Mouse (Mus musculus) megakaryocyte, embryonic 14.5 days (primary cell): ENCODE measurements at regions not wholly inside any gene's neighbourhood (a gene's known extent, or its start where the extent isn't known, plus 50 kb on each side); places are given as distances from the start of the nearest gene placed in this dataset.

Source experiments
- H3K27me3 ChIP-seq: replicated peaks from 2 replicates; pipeline ENCODE3; 2012; ENCODE audit warnings: inconsistent platforms
- H3K36me3 ChIP-seq: replicated peaks from 2 replicates; pipeline ENCODE3; 2012; ENCODE audit warnings: low read length, inconsistent platforms, mixed read lengths
- H3K4me1 ChIP-seq: 2 replicates; pipeline ENCODE4 v1.6.1; 2012; ENCODE audit warnings: inconsistent platforms
- H3K4me3 ChIP-seq: replicated peaks from 2 replicates; pipeline ENCODE3; 2012; ENCODE audit warnings: moderate library complexity, mild to moderate bottlenecking, inconsistent platforms
- H3K9me3 ChIP-seq: 2 replicates; pipeline ENCODE4 v1.6.1; 2012; ENCODE audit warnings: inconsistent platforms
- FLI1 ChIP-seq: IDR thresholded peaks from 2 replicates; pipeline ENCODE4 v1.6.1; 2012; ENCODE audit warnings: low read length, inconsistent platforms, mixed read lengths
- GATA1 ChIP-seq: IDR thresholded peaks from 3 replicates; pipeline ENCODE4 v1.6.1; 2012; ENCODE audit warnings: mixed read lengths, low read length, inconsistent platforms, borderline replicate concordance

DNA sequence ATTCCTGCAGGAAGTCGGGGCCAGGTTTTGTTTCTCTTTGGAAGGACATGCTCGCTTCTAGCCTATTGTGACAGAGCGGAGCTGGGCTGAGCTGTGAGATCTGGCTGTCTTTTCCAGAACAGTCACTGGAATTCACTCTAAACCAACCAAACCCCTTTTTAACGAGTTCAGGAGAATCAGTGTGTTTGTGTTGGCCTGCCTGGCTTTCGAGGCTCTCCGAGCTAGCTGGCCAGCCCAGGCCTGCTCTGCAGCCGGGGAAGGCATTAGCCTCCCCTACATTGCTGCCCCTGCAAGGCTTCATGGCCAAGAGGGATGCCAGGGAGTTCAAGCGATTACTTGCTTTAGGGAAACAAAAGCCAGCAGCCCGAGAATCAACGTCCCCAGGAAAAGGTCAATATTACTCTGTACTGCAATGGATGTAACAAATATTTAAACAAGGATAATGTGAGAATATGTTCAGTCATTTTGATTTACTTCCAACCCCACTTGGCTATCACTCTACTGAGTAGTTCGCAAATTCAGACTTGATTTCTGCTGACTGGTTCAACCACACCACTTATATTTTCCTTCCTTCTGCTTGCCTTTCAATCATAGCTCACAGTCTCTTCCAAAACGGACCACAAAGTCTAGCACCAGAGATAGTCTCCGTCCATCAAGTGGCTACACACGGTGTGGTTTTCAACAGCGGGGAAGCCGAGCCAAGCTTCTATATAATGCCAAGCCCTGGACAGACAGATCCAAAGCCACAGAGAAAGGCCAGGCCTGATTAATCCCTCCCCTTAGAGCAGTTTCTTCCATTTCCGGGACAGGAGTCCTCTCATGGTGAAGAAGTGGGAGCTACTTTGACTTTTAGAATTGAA is 424.6 kb downstream of the Wdr11 start:
- peaks cover 46% of the 10 kb centered on the region for H3K9me3 ChIP-seq
- no peaks in the 10 kb centered on the region for H3K4me1 ChIP-seq
- no peak for TF ChIP-seq GATA1
- TF ChIP-seq FLI1 = no peak
- H3K36me3 ChIP-seq = no peaks in the 10 kb centered on the region
- no peaks in the 10 kb centered on the region for H3K27me3 ChIP-seq
- H3K4me3 ChIP-seq = no peak overlapping the region

DNA sequence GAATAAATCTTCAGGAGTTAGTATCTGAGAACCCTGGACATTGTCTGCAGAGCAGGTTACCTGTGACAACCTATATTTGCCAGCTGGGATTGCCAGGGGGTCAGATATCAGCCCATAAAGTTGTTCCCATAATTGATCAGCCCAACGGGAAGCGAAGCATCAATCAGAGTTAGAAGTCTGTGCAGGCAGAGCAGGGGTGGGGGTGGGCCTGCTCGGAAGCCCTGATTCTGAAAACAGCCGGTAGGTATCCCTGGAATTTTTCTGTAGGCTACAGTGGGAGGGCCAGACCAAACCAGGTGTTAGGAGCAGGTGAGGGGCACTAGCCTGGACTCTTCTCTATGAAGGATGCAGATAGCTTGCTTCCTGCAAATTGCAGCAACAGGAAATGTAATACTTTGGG is 427.2 kb downstream of the Wdr11 start:
- Histone ChIP-seq H3K27me3 (no peaks in the 10 kb centered on the region), H3K4me1 (no peaks in the 10 kb centered on the region)

DNA sequence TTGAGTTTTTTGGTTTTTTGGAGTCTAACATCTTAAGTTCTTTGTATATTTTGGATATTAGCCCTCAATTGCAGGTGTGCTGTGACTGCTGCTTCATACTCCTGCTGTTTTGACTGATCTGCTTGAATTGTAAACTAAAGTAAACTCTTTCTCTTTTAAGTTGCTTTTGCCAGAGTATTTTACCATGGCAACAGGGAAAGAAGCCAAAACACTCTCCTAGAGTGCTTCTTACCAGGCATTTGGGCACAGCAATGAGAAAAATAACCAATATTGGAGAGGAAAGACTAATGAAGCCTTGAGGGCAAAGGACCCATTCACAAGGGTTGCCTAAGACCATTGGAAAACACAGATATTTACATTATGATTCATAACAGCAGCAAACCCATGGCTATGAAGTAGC is 437.3 kb downstream of the Wdr11 start:
- Histone ChIP-seq H3K27me3 (no peaks in the 10 kb centered on the region), H3K4me3 (no peak overlapping the region), H3K4me1 (no peaks in the 10 kb centered on the region), H3K9me3 (peaks cover 24% of the 10 kb centered on the region), H3K36me3 (no peaks in the 10 kb centered on the region)
- TF ChIP-seq GATA1 (no peak), FLI1 (no peak)

More for the DNA sequence above, 427.2 kb downstream of the Wdr11 start:
- H3K4me3 ChIP-seq = no peak overlapping the region
- TF ChIP-seq FLI1 = no peak
- no peak for TF ChIP-seq GATA1
- peaks cover 30% of the 10 kb centered on the region for H3K9me3 ChIP-seq
- H3K36me3 ChIP-seq = no peaks in the 10 kb centered on the region

DNA sequence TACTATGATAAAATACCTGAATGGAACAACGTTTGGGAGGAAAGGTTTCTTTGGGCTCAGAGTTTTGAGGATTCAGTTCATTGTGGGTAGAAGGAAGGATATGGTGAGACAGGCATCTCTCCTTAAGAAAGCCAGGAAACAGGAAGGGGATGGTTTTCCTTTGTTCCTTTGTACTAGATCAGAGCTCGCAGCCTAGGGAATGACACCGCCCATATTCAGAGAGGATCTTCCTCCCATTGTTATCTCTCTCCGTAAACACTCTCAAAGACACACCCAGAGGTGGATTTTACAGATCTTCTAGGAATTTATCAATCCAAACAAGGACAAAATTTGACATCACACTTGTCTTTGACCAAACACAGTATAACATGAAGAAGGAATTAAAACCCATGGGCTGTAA is 439.0 kb downstream of the Wdr11 start:
- no peaks in the 10 kb centered on the region for H3K27me3 ChIP-seq
- H3K4me3 ChIP-seq = no peak overlapping the region
- H3K4me1 ChIP-seq = no peaks in the 10 kb centered on the region
- H3K36me3 ChIP-seq = no peaks in the 10 kb centered on the region
- H3K9me3 ChIP-seq = peaks cover 24% of the 10 kb centered on the region
- TF ChIP-seq GATA1 (no peak), FLI1 (no peak)

DNA sequence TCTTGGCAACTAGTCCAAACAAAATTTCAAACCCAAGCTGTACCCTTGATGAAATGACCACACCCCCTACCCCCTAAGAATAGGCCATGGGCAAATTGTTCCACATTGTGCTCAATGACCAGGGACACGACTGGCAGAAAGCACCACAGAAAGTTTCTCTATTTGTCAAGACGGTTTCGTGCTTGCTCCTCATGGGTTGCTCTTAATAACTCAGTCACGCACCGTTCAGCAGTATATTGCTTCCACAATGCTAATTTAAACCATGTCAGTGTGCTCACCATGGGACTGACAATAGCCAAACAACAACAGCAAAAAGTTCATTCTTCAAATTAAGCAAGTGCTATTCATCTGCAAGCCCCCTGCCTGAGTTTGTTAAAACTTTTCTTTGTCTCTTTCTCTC is 444.6 kb downstream of the Wdr11 start:
- H3K9me3 ChIP-seq = peaks cover 36% of the 10 kb centered on the region
- TF ChIP-seq FLI1 = no peak
- no peak for TF ChIP-seq GATA1

DNA sequence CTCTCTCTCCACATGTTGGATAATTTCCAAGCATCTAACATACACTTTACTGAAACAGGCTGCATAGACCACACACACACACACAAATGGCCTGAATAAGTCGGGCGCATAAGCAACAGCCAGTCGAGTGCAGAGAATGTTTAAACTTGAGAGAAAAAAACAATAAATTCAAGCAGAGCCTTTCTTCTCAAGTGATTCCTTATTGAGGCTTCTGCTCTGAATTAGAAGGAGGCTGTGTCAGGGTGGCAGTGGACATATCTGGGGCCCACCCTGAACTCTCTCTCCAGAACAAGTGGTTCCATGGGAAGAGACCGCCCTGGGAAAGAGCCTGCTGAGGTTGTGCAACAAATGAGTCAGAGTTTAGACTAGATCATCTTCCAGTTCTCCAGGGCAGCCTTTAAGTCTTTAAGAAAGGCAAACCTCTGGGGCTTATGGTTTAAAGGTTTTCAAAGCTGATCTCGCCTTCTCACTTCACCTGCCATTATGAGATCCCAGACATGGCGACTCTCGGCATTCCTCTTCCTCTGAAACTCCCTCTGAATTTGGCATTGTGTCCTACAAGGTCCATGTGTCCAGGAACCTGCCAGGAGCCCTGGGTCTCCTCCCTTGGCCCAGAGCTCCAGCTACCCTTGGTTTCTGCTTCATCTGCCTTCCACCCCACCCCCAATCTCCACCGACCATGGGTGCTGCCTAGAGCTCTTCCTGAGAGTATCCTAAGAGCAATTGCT is 445.3 kb downstream of the Wdr11 start:
- Histone ChIP-seq H3K9me3 (peaks cover 44% of the 10 kb centered on the region), H3K4me1 (no peaks in the 10 kb centered on the region), H3K4me3 (no peak overlapping the region), H3K36me3 (no peaks in the 10 kb centered on the region), H3K27me3 (no peaks in the 10 kb centered on the region)
- no peak for TF ChIP-seq GATA1
- TF ChIP-seq FLI1 = no peak

More for the DNA sequence above, 444.6 kb downstream of the Wdr11 start:
- H3K27me3 ChIP-seq = no peaks in the 10 kb centered on the region
- H3K4me3 ChIP-seq = no peak overlapping the region
- H3K36me3 ChIP-seq = no peaks in the 10 kb centered on the region
- H3K4me1 ChIP-seq = no peaks in the 10 kb centered on the region

DNA sequence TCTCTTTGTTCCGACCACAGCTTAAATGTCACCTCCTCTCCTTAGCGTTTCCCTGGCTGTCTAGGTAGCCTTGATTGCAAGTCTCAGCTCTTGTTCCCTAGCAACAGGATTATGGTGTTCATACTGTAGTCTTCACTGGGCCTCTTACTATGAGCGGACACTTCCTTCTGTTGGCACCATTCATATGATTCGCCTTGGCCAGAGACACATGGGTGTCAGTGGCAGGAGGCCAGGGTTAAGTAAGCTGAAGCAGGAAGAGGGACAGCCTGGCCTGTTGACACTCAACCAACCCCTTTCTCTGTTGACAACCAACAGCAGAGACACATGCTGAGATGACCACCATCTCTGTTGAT is 445.9 kb downstream of the Wdr11 start:
- H3K9me3 ChIP-seq = peaks cover 47% of the 10 kb centered on the region
- H3K4me3 ChIP-seq = no peak overlapping the region
- H3K36me3 ChIP-seq = no peaks in the 10 kb centered on the region
- no peak for TF ChIP-seq FLI1
- TF ChIP-seq GATA1 = no peak
- no peaks in the 10 kb centered on the region for H3K4me1 ChIP-seq
- H3K27me3 ChIP-seq = no peaks in the 10 kb centered on the region

DNA sequence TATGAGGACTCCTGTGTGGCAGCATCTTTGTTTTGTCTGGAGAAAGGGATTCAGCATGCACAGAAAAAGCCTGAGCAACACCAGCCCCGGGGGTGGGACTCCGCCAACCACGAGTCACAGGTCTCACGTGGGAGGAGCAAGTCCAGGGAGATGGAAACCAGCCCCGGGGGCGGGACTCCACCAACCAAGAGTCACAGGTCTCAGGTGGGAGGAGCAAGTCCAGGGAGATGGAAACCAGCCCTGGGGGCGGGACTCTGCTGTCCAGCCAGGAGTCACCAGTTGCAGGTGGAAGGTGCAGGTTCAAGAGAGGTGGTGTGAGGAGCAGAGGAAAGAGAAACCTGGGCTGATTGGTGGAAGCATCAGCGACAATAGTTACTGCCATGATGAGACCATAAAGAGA is 448.9 kb downstream of the Wdr11 start:
- Histone ChIP-seq H3K4me1 (no peaks in the 10 kb centered on the region), H3K9me3 (peaks cover 50% of the 10 kb centered on the region), H3K36me3 (no peaks in the 10 kb centered on the region), H3K4me3 (no peak overlapping the region), H3K27me3 (no peaks in the 10 kb centered on the region)
- TF ChIP-seq GATA1 = no peak

DNA sequence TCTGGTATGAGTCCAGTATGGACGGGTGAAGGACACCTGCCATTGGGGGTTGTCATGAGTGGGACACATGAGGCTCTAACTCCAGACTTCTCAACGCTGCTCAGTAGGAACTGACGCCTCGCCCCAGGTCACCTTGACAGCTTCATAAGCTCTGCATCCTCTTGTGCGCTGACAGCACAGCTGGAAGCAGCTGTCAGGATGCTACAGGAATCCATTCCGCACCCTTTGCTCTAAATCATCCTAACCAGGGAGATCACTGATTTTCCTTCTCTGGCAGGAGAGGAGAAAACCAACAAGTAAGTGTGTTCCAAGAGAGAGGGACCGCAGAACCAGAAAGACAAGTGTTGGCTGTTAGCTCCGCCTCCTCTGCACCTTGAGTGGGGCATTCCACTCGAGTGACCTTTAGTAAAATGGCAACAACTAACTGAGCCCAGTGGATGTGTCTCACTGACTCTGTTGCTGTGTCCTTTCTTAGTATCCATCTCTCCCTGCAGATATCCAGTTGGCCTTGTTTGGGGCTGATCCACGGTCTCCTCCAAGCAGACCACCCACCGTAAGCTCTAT is 449.8 kb downstream of the Wdr11 start:
- TF ChIP-seq FLI1 = no peak
- TF ChIP-seq GATA1 = no peak
- H3K4me3 ChIP-seq = no peak overlapping the region
- H3K27me3 ChIP-seq = no peaks in the 10 kb centered on the region
- H3K9me3 ChIP-seq = peaks cover 56% of the 10 kb centered on the region
- no peaks in the 10 kb centered on the region for H3K36me3 ChIP-seq
- no peaks in the 10 kb centered on the region for H3K4me1 ChIP-seq

DNA sequence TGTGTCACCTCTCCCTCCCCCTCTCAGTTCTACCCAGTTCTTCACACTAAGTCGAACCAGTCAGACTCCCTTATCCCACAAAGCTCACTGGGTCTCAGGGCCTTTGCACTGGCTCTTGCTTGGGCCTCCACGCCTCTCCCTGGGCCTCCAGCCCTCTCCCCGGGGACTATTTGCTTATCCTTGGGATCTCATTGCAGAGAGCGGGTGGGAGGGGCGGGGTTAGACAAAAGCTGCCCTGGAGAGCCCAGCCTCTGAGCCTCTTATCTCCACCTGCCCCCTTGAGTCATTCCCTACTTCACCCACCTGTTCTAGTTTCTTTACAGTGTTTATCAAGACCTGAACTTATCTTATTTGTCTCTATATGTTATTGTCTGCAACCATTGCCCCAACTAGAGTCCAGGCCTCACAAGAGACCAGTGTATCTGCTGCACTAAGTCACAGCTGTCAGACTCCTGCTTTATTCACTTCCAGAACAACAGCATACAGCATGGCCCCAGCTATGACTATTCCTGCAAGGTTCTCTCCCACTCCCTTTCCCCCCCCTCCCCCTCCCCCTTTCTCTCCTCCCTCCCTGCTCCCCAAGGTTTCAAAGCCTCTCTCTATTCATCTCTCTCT is 450.7 kb downstream of the Wdr11 start:
- TF ChIP-seq FLI1 = no peak
- no peak for TF ChIP-seq GATA1
- no peaks in the 10 kb centered on the region for H3K27me3 ChIP-seq
- no peaks in the 10 kb centered on the region for H3K36me3 ChIP-seq
- peaks cover 55% of the 10 kb centered on the region for H3K9me3 ChIP-seq
- no peak overlapping the region for H3K4me3 ChIP-seq
- no peaks in the 10 kb centered on the region for H3K4me1 ChIP-seq
